Mouse (Mus musculus) T-helper 17 cell (primary cell): ENCODE results near the gene Sh2d6.
"Not testable (repeated sequence)": the region's sequence is repeated elsewhere in the genome, so short reads cannot be mapped to it uniquely, and the experiment has no call there.

Source experiments
- in situ Hi-C, 2 experiments: fragments of 300-600 bp; cut with MboI, MseI; formaldehyde crosslinking; loops; 1 replicate in 1 of 2; 2 replicates in 1 of 2; pipeline ENCODE4 v1.15.1; 2025; ENCODE audit warnings: high pct_unique_total_duplicates in 2 of 2

Gene Sh2d6

GRCm38 (mm10) chr6:72538562-72539031, 17.1 kb upstream of the Sh2d6 start:
- in situ Hi-C loops: no loop called here

- in situ Hi-C loops: no loop called here
Measured at GRCm38 (mm10) chr6:72537998-72538500, 16.5 kb upstream of the Sh2d6 start.

DNA sequence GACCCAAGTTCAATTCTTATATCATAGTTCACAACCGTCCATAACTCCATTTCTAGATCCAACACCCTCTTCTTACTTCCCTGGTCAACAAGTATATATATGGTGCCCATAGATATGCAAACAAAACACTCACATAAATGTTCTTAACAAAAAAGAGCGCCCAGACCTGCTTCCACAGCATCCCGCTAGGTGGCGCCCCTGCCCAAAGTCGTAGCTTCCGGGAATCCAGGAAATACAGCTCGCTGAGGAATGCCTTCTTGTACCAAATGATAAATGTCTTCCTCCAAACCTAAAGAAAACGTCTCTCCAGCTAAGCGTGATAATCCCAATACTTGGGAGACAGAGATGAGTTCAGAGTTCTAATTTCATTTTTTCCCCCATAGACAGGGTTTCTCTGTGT, 13.7 kb upstream of the Sh2d6 start:
- in situ Hi-C loops: no loop called here

DNA sequence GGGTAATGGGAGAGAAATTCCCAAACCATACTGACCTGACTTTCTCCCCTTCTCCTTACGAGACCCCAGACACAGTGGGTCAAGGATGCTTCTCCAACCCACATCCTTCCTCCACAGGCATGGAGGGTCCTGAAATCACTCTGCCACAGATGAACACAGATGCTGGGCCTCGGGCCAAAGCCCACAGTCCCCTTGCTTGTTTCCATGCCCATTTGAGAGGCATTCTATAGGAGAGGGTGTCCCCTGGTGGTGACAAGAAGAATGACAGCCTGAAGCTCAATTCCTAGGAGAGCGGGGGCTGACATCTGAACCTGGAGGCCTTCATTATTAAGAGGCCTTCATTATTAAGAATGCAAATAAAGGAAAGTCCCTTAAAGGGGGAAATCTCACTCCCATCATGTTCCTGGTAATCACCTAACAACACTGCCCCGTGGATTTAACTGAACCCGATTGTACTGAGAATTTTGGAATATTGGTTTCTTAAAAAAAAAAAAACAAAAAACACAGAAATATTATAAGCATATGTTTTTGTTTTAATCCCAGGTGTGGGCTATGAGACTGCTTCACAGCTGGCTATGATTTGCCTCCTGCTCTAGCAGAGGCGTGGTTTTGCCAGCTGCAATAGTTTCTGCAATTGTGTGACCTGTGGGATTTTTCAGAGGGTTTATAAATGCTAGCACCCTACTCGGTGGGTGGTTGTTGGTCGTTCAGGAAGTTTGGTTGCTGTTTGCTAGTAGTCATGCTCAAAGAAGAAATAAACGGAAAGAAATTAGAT, 12.7 kb upstream of the Sh2d6 start:
- in situ Hi-C loops: no loop called here

DNA sequence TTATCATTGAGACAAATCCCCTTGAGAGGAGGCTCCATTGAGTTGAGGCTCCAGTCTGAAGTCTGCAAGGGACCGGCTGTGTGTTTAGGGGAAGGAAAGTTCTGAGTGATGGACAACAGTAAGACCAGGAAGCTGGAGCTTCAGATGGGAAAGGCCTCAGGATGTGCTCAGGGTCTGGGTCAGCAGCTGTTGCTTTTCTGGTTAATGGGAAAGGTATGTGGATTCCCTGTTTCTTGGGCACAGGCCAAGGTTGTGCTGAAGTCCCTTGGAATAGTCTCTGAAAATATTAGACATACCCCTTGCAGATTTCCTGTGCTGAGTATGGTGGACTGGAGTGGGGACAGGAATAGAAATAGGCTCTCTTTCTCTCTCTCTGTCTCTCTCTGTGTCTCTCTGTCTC, 12.0 kb upstream of the Sh2d6 start:
- in situ Hi-C loops: not testable (repeated sequence)

DNA sequence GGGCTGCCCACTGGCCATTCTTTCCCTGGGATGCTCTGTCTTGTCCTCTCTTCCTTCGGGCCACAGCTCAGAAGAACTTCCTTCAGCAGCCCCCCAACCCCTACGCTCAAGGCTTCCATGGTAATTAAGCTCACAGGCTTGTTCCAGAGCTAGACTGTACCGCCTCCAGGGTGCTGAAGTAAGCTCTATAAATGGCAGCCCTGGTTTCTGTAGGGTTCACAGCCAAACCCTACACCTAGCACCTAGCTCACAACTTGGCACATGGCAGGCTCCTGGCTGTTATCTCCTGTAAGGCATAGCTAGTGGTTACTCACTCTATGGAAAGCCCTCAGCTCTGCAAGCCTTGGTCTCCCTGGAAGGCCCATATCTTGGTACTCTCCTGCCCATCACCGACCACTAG, 11.1 kb upstream of the Sh2d6 start:
- in situ Hi-C loops: no loop called here

DNA sequence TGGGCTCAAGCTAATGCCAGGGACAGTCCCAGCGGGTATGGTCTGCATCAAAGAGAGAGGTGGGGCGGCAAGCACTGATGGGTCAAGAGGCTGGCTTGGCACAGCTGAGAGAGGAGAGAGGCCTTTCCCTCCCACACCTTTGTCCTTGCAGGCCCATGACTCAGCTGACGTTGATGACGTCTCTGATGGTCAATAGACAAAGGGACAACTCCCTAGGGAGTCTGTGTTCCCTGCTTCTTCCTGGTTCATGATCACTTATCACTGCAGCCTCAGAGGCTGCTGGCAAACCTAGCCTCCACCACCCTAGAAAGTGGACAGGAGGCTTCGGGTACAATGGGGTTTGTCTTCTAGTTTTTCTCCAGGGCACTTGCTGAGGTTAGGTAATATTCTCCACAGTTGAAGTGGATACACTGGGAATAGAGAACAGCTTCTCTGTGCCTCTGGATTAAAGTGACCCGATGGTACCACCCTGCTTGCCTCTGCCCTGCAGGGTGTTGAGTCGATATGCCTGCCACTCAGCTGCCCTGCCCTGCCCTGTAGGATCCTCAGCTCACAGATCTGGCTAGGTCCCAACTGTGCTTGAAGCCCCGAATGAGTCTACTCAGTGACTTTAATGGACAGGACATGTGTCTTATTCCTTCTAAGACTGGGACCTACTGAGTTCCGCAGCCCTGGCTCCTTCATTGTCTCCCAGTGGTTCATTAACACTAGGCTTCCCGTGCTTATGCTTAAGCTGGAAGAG, 7.1 kb upstream of the Sh2d6 start:
- in situ Hi-C loops: loop anchor here in 1 of 2 experiments (5.0 kb wide), 2 partner anchors 39 to 101 kb away; no protein-coding TSS in a partner anchor

GRCm38 (mm10) chr6:72527070-72527469, 5.6 kb upstream of the Sh2d6 start:
- in situ Hi-C loops: loop anchor here in 1 of 2 experiments (5.0 kb wide), 2 partner anchors 40 to 100 kb away; no protein-coding TSS in a partner anchor

DNA sequence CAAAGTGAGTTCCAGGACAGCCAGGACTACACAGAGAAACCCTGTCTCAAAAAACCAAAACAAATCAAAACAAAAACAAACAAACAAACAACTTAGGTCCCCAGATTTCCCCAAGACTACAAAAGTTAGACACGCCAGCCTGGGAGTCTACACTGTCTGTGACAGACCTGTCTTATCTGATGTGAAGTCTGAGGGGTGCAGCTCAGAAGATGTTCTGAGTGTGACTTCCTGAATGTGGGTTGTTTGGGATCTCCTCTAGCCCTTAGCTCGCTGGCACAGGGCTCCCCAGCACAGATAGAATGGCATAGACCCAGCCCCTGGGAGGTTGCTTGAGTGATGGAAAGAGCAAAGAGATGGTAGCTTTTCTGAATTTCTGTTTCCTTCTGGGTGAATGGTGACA, 2.7 kb upstream of the Sh2d6 start:
- in situ Hi-C loops: loop anchor here in 1 of 2 experiments (5.0 kb wide), 1 partner anchor 97 kb away; no protein-coding TSS in a partner anchor

DNA sequence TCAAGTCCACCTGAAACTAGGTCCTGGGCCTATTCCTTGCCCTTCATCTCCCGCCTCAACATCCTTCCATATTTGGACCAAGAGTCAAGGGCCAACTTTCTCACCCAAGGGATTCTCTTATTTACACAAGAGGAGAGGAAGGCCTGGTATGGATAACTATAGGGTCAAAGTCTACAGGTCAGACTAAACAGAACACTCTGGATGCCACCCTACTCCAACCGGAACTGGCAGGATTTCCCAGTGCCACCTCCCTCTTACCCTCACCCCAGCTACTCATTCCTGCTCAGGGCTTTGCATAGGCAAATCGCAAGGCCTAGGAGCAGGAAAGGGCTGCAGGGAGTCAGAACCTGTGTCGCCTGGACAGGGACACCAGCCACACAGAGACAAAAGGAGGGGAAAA, 1.7 kb upstream of the Sh2d6 start:
- in situ Hi-C loops: loop anchor here in 1 of 2 experiments (5.0 kb wide), 1 partner anchor 96 kb away; no protein-coding TSS in a partner anchor

GRCm38 (mm10) chr6:72522288-72522687, 781 bp upstream of the Sh2d6 start:
- in situ Hi-C loops: loop anchor here in 1 of 2 experiments (5.0 kb wide), 1 partner anchor 95 kb away; no protein-coding TSS in a partner anchor

DNA sequence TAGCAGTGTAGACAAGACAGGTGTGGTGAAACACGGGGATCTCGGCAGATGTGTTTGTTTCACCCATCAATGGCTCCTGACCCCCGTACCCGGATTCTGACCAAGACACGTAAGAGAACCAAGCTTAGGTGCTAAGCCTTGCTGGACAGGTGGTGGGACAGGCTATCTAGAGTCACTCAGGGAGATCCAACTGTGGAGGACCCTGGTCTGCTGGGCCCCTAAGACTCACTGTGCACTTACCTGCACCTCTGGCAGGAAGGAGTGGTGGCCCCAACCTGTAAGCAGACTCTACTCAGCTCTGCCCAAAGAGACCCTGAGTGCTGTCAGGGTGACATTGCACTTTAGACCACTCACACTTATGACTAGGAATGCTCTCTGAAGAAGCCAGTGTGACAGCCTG, 603 bp downstream of the Sh2d6 start:
- in situ Hi-C loops: loop anchor here in 1 of 2 experiments (5.0 kb wide), 1 partner anchor 94 kb away; no protein-coding TSS in a partner anchor

DNA sequence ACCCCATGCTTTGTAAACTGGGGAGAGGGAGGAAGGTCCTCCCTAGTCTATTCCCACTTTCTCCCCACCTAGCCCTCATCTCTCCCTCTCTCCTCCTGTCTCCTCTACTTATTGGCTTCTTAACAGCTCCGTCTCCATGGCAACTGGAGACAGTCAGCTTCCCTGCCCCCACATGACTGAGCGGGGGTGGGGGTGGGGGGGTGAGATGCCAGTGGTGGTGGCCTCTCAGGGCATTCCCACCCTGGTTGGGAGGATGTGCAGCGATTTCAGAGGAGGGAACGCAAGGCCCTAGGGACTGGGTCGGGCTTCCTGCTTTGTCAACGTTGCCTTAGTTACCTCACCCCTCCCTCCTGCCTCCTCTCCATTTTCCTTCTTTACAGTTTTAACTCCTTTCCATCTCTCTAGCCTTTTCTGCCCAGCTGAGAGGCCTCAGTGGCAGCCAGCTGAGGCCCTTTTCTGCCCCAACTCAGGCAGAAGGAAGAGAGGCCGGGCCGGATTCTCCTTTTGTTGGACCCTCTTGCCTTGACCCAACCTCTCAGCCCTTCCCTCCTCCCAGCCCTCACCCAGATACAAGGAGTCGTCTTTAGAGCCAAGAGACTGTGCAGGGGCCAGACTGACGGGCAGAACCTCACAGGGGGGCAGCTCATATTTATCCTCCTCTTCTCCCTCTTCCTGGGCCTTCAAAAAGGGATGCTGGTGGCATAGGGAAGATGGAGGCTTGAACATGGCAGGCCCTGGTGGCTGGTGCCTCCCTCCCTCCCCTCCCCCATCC, 1.4 kb downstream of the Sh2d6 start:
- in situ Hi-C loops: loop anchor here in 1 of 2 experiments (5.0 kb wide), 1 partner anchor 93 kb away; no protein-coding TSS in a partner anchor

GRCm38 (mm10) chr6:72519303-72519702, 2.2 kb downstream of the Sh2d6 start:
- in situ Hi-C loops: no loop called here

GRCm38 (mm10) chr6:72518842-72519241, 2.7 kb downstream of the Sh2d6 start:
- in situ Hi-C loops: no loop called here

DNA sequence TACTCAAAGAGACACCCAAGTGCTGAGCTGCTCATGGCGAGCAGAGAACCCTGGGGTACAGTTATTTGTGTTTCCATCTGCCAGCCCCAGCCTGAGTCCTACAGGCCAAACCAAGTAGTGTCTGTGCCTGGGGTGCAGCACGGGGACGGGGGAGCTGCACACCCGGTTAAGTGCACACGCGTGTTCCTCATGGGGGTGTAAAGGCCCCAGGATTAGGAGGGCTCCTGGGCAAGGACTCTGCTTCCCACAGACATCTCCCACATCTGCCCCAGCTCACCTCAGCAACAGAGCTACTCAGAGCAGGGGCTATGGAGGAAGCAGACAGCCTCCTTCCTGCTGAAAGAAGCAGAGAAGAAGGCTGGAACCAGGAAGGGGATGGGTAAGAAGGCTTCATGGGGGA, 5.9 kb downstream of the Sh2d6 start:
- in situ Hi-C loops: no loop called here

DNA sequence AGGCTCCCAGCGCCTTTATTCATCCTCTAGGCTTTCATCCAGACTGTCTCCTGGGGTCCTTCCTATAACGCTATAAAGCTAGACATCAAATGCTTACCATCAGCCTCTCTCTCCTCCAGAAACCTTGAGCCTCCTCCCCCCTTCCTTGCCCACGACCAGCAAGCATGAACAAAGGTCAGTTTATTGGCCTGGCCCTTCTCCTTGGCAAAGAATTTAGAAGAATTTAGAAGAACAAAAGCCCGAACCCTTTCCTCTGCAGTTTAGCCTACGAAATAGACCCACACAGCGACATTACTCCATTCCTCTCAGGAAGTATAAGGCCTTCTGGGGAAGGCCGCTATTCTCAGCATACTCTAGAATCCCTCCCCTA, 8.5 kb downstream of the Sh2d6 start:
- in situ Hi-C loops: no loop called here

GRCm38 (mm10) chr6:72512386-72513070, 9.0 kb downstream of the Sh2d6 start:
- in situ Hi-C loops: no loop called here

DNA sequence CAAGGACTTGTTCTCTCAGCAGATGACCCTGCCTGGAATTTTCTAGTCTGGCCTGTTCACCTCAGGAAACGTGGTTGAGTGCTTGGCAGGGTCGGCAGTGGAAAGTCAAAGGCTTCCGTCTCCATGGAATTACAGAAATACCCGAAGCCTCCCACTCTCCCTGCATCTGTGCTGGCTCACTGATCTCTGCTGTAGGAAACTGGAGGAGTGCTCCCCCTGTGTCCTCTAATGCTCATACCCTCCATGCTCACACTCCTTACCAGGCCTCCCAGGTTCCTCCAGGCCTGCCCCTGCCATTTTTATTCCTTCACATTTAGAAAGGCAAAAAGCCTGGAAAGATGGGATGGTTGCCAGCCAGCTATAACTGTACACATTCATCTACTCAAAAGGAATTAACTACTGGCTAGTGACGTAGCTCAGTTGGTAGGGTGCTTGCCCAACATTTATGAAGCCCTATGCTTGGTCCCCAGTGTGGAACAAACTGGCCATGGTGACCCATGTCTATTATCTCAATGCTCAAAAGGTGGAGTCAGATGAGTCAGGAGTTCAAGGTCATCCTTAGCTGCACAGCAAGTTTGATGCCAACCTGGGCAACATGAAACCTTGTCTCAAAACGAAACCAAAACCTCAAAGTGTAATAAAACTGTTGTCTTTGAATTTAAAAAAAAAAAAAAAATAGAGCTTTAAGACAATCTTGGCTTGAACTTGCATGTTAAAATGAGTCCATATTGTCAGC, 10.7 kb downstream of the Sh2d6 start:
- in situ Hi-C loops: no loop called here

- in situ Hi-C loops: no loop called here
Measured at GRCm38 (mm10) chr6:72509872-72510435, 11.6 kb downstream of the Sh2d6 start.
